Mouse (Mus musculus): ENCODE results near the gene Tead2.
A peak's percentile ranks its signal among the peaks of the same experiment; 100 is the strongest.
"Not testable (repeated sequence)": the region's sequence is repeated elsewhere in the genome, so short reads cannot be mapped to it uniquely, and the experiment has no call there.

The Tead2 gene

DNA sequence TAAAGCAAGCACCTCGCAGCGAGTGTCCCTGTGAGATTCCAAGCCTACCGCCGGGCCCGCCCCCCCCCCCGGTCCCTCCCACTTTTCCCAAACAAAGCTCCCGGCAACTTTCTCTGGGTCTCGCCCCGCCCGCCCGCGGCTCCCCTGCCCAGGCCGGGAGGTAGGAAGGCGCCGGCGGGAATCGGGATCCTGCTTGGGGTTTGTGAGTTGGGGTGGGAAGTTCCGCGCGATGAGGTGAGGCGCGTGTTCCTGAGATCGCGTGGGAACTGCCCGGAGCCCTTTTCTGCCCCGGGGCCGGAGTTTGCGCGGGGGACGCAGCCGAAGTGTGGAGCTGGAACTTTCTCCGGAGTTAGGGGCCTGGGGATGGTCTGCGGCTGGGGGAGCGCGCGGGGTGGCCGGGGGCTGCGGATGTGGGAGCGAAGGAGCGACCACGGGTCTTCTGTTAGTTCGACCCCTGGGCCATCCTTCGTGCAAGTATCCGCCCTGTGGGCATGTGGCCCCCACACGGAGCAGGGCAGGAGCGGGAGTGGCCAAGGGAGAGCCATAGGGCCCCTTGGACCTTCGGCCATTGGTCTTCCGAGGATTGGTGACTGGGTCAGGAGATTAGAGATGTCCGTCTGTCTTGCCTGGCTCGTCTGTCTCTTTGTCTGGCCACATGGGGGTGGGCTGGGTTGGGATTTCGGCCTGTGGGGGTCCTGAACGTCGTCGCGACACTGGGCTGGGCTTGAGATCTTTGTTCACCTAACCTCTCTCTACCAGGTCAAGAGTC is at the start of gene Tead2:
Gene Tead2, plus strand, starts transcription at position 81 of the 769 bp plus-strand sequence.
- DNase-seq (ENCODE audit: low spot score), result peak; percentile 41

GRCm38 (mm10) chr7:45166950-45167401 is 48.6 kb upstream of the Tead2 start:
- DNase-seq (ENCODE audit: low spot score), result no peak

DNA sequence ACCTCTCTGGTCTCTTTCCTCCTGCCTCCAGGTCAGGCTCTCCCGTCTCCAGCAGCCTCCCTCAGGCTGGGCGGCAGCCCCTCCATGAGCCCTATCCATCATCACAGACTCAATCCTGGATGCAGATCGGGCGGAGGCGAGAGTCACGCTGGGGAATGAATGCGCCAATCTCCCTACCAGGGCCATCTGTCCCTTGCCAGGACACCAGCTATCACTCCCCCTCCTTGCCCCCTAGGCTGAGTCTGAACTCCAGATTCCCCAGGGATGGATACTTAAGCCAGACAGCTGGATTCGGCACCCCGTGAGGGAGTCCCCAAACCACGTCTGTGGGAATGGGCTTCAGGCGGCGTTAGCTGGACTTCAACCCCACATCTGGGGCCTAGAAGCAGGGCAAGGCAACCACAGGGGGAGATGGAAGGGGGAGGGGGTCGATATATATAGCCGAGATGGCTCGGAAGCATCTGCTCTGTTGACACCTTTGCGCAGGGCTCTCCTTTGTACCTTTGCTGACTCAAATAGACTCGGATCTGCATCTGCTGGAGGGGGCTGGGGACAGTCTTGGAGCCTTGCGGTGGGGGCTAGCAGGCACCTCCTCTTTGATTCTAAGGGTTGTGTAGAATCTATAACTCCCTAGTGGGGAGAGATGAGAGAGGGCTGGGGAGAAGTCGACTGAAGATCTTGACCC is 47.6 kb upstream of the Tead2 start:
- no peak for DNase-seq (ENCODE audit: low spot score)

DNA sequence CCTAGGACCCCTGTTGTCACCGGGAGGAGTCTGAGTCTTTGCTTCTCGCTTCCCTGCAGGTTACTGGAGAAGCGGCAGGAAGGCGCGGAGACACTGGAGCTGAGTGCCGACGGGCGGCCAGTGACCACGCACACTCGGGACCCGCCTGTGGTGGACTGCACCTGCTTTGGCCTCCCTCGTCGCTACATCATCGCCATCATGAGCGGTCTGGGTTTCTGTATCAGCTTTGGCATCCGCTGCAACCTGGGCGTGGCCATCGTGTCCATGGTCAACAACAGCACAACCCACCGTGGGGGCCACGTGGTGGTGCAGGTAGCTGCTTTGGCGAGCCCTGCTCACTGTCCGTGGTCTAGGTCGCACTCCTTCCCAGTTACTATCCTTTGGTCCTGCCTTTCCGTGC is 46.9 kb upstream of the Tead2 start:
- no peak for DNase-seq (ENCODE audit: low spot score)

DNA sequence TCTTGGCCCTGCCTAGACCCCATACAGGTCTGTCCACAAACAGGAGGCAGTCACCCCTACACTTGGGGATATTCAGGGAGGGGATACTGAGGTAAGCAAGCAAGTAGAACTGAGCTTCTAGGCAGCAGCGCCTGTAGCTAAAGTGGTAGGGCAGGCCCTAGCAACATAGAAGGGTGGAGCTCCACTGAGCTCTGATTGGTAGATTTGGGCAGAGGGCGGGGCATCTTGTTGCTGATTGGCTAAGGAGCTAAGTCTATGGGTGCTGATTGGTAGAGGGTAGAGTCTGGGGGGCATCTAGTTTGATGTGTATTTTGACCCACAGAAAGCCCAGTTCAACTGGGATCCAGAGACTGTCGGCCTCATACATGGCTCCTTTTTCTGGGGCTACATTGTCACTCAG is 46.1 kb upstream of the Tead2 start:
- no peak for DNase-seq (ENCODE audit: low spot score)

- no peak for DNase-seq (ENCODE audit: low spot score)
Observed at GRCm38 (mm10) chr7:45172974-45173373, 42.6 kb upstream of the Tead2 start.

DNA sequence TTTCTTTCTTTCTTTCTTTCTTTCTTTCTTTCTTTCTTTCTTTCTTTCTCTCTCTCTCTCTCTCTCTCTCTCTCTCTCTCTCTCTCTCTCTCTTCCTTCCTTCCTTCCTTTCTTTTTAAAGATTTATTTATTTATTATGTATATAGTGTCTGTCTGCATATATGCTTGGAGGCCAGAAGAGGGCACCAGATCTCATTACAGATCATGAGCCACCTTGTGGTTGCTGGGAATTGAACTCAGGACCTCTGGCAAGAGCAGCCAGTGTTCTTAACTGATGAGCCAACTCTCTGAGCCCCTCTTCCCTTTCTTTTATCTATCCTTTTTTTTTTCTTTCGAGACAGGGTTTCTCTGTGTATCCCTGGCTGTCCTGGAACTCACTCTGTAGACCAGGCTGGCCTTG is 41.8 kb upstream of the Tead2 start:
- DNase-seq (ENCODE audit: low spot score), result not testable (repeated sequence)

DNA sequence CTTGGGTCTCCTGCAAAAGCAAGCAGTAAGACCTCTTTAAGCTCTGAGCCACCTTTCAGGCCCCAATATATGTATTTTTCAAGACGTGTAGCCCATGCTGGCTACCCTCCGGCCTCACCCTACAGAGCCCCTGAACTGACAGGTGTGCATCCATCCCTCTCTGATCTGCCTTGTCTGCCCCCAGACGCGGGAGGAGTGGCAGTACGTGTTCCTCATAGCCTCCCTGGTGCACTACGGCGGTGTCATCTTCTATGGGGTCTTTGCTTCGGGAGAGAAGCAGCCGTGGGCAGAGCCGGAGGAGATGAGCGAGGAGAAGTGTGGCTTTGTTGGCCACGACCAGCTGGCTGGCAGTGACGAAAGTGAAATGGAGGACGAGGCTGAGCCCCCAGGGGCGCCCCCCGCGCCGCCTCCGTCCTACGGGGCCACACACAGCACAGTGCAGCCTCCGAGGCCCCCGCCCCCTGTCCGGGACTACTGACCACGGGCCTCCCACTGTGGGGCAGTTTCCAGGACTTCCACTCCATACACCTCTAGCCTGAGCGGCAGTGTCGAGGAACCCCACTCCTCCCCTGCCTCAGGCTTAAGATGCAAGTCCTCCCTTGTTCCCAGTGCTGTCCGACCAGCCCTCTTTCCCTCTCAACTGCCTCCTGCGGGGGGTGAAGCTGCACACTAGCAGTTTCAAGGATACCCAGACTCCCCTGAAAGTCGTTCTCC is 40.8 kb upstream of the Tead2 start:
- DNase-seq (ENCODE audit: low spot score), result no peak

DNA sequence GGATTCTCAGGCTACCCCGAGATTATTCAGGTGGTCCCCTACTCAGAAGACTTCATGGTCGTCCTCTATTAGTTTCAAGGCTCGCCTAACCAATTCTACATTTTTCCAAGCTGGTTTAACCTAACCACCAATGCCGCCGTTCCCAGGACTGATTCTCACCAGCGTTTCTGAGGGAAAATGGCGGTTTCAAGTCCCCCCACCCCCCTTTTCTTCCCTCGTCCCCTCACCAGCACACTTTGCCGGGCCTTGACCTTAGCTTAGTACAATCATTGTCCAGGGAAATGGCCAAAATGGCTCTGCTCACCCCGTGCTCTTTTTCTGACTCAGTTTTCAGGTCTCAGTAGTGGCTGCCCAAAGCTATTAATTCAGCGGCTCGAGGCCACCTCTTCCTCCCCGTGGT is 40.2 kb upstream of the Tead2 start:
- DNase-seq (ENCODE audit: low spot score), result no peak

GRCm38 (mm10) chr7:45175929-45176328 is 39.6 kb upstream of the Tead2 start:
- DNase-seq (ENCODE audit: low spot score), result no peak

DNA sequence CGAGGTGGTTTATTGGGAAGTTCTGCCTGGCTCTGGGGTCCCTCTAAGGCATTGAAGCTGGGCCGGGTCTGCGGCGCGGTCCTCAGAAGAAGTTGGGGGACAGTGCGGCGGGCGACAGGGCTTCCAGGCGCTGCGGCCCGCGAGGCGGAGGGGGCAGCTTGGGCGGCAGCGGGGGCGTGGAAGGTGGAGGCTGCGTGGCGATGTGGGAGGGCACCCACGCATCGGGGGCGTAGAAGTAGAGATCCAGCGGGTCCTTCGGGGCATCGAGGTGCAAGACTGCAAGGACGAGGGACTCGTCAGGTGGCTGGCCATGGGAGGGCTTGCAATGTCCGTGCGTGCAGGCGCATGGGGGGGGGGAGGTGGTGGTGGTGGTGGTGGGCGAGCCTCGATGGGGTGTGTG is 39.2 kb upstream of the Tead2 start:
- no peak for DNase-seq (ENCODE audit: low spot score)

- no peak for DNase-seq (ENCODE audit: low spot score)
Observed at GRCm38 (mm10) chr7:45178550-45178949, 37.0 kb upstream of the Tead2 start.

DNA sequence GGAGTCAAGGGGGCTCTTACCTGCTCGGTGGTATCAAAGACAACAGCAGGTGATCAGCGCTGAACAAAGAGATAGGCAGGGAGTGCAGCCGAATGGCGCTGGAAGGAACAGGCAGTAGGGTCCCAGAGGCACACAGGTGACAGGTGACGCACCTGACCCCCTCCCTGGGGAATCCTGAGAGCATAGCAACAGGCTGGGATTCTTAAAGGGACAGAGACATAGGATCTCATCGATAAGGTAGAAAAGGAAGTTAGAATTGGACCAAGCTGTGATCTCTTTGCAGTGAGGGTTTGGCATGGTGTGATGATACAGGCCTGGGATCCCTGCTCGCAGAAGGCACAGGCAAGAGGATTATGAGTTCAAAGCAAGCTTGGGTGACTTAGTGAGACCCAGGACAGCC is 36.1 kb upstream of the Tead2 start, which contains the start of gene Gfy:
Gene Gfy, minus strand, starts transcription at position 101 of the 400 bp plus-strand sequence.
- no peak for DNase-seq (ENCODE audit: low spot score)

- DNase-seq (ENCODE audit: low spot score), result no peak
Observed at GRCm38 (mm10) chr7:45180896-45181477, 34.6 kb upstream of the Tead2 start, which contains the start of gene Pth2. Pth2 (plus strand) TSS chr7:45180995.

DNA sequence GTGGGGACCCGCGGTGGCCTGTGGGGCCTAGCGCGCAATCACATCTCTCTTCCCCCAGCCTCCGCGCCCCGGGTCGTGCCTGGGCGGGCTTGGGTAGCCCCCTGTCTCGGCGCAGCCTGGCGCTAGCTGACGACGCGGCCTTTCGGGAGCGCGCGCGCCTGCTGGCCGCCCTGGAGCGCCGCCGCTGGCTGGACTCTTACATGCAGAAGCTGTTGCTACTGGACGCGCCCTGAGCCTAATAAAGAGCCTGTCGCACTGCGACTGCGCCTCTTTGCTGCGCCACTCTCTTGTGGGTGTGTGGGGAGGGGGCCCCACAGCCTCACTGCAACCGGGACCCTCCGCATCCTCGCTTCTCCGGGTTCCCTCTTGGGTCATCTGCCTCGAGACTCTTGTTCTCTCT is 34.0 kb upstream of the Tead2 start:
- no peak for DNase-seq (ENCODE audit: low spot score)

DNA sequence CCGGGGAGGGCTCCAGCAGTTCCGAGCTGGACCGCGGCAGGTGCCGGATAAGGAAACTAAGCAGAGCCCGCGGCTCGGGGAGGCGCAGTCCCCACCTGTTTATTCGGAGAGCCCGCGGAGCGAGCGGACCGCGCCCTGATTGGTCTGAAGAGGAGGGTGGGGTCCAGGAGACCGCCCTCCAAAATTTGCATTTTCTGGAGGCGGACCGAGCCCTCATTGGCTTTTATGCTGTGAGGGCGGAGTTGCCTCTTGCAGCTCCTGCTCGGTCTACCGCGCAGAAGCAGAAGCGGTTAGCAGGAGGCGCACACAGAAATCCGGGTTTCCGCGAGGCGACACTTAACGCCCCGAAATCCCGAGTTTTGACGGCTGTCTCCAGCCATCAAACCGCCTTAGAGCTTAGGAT is 33.4 kb upstream of the Tead2 start:
- peak; percentile 82 for DNase-seq (ENCODE audit: low spot score)

DNA sequence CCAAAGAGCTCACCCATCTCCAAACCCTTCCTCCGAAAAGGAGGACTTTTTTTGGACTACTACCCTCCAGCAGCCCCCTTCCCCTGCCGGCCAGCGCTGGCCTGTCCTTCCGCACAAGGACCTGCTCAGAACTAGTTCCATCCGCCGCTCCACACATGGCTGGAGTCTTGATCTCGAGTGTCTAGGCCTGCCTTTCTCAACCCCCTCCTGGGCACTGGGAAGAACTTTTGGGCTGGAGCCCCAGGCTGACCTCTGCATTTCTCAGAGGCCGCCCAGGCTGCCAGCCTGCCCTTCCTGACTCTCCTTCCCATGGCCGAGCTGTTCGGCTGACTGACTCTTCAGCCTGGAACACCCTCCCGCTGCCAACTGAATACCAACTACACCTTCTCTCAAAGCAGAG is 32.9 kb upstream of the Tead2 start:
- DNase-seq (ENCODE audit: low spot score), result no peak

GRCm38 (mm10) chr7:45183672-45184071 is 31.9 kb upstream of the Tead2 start:
- no peak for DNase-seq (ENCODE audit: low spot score)

DNA sequence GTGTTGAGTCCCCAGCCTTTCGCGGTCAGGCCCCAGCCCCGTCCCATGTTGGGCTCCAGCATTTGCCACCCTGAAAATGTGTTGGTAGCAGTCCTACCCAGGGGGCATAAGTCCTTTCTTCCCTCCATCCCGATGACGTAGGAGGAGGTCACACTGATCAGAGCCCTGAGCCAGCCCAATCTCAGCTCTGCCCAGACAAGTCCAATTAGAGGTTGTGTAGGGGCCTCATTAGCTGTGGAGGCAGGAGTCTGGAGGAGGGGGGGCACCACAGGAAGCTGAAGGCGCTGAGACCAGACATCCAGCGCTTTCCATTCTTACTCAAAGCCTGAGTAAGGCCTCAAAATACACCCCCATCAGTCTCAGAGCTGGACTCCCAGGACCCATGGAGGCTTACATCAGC is 29.6 kb upstream of the Tead2 start:
- no peak for DNase-seq (ENCODE audit: low spot score)

DNA sequence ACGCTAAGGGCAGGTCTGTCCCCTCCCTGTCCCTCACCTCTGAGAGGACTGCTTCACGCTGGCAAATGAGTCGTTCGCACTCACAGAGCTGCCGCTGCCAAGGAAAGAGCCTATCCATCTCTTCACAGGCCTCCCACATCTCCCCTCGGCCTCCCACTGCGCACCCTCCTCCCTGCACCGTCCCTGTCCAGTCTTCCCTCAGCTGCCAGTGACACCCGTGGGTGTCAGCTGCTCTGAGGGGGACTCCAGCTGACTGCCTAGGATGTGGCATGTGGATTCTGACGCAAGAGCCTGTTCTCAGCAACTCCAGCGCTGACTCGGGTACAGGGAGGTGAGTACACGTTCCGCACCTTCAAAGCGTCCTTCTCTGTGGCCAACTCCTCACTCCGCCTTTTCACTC is 26.0 kb upstream of the Tead2 start:
- no peak for DNase-seq (ENCODE audit: low spot score)

DNA sequence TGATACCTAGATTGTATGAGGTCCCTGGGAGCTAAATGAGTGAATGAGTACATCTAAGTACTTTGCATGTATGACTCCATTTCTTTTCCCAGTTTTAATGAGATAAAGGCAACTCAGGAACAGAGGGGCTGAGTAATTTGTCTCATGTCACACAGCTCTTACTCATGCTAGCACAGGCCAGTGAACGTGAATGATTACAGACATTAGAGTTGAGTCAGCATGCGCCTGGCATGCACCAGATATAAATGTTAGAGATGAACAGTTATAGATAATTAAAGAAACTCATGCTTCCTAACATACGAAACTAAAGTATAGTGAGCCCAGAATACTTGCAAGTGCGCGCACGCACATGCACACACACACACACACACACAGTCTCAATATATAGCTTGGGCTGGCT is 25.4 kb upstream of the Tead2 start:
- DNase-seq (ENCODE audit: low spot score), result no peak

DNA sequence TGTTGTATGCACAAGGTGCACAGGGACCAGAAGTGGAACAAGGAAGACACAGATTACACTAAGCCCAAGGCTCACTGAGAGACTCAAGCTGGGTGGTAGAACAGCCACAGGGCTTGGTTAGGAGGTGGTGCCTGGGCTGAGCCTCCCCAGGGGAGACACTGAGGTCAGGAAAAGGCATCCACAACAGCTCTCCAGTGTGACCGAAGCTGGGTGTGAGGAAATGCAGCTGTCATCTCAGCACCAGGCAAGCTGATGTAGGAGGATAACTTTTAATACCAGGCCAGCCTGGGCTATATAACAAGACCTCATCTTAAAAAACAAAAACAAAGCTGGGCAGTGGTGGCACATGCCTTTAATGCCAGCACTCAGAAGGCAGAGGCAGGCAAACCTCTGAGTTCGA is 24.4 kb upstream of the Tead2 start:
- DNase-seq (ENCODE audit: low spot score), result no peak

Data from ovary, adult 18-20 months (tissue).